Mouse (Mus musculus) T-cell, adult 2 months (primary cell): Measurements from ENCODE around the gene Rbm48.
"Not testable (repeated sequence)": the region's sequence is repeated elsewhere in the genome, so short reads cannot be mapped to it uniquely, and the experiment has no call there.

Source experiments
- DNase-seq: peaks from one replicate; pipeline ENCODE4 v3.0.0; 2022; ENCODE audit warnings: low spot score

Gene Rbm48

GRCm38 (mm10) chr5:3596399-3596766 is at the start of gene Rbm48:
Gene Rbm48 (minus strand): TSS chr5:3596585.
- peak; percentile 77 for DNase-seq

GRCm38 (mm10) chr5:3645326-3645725 is 48.9 kb upstream of the Rbm48 start:
- DNase-seq, result no peak

- no peak for DNase-seq
These were observed 48.2 kb upstream of the Rbm48 start for GRCm38 (mm10) chr5:3644621-3645020.

- no peak for DNase-seq
These were observed 38.9 kb upstream of the Rbm48 start for GRCm38 (mm10) chr5:3635286-3635685.

- DNase-seq, result peak; percentile 7
These were observed 37.6 kb upstream of the Rbm48 start for GRCm38 (mm10) chr5:3633951-3634350.

GRCm38 (mm10) chr5:3633315-3633714 is 36.9 kb upstream of the Rbm48 start:
- no peak for DNase-seq

GRCm38 (mm10) chr5:3632285-3632684 is 35.9 kb upstream of the Rbm48 start:
- no peak for DNase-seq

- DNase-seq, result no peak
These were observed 35.3 kb upstream of the Rbm48 start for GRCm38 (mm10) chr5:3631512-3632271.

- no peak for DNase-seq
These were observed 33.7 kb upstream of the Rbm48 start for GRCm38 (mm10) chr5:3630055-3630454.

- DNase-seq, result no peak
These were observed 24.1 kb upstream of the Rbm48 start for GRCm38 (mm10) chr5:3620486-3620885.

- not testable (repeated sequence) for DNase-seq
These were observed 15.4 kb upstream of the Rbm48 start for GRCm38 (mm10) chr5:3611835-3612234.

- no peak for DNase-seq
These were observed 12.9 kb upstream of the Rbm48 start for GRCm38 (mm10) chr5:3609241-3609640.

GRCm38 (mm10) chr5:3607114-3607513 is 10.7 kb upstream of the Rbm48 start:
- no peak for DNase-seq

- no peak for DNase-seq
These were observed 4.4 kb upstream of the Rbm48 start for GRCm38 (mm10) chr5:3600790-3601189.

GRCm38 (mm10) chr5:3600298-3600697 is 3.9 kb upstream of the Rbm48 start:
- no peak for DNase-seq

GRCm38 (mm10) chr5:3598766-3599165 is 2.4 kb upstream of the Rbm48 start:
- DNase-seq, result no peak

- no peak for DNase-seq
These were observed 786 bp upstream of the Rbm48 start for GRCm38 (mm10) chr5:3597171-3597570.

- DNase-seq, result peak; percentile 97
These were observed 539 bp downstream of the Rbm48 start, which contains the start of gene Pex1 for GRCm38 (mm10) chr5:3595693-3596398. Gene Pex1 (plus strand): TSS chr5:3596066.

GRCm38 (mm10) chr5:3579066-3579465 is 17.3 kb downstream of the Rbm48 start:
- DNase-seq, result no peak

GRCm38 (mm10) chr5:3577939-3578338 is 18.4 kb downstream of the Rbm48 start:
- no peak for DNase-seq

- no peak for DNase-seq
These were observed 21.6 kb downstream of the Rbm48 start for GRCm38 (mm10) chr5:3574825-3575224.

- DNase-seq, result no peak
These were observed 25.1 kb downstream of the Rbm48 start, which contains the start of gene 1700109H08Rik for GRCm38 (mm10) chr5:3571266-3571665. Gene 1700109H08Rik (plus strand): TSS chr5:3571566.

- DNase-seq, result no peak
These were observed 42.2 kb downstream of the Rbm48 start for GRCm38 (mm10) chr5:3554198-3554597.
